Mouse (Mus musculus) thymus, adult 2 months (tissue): Measurements from ENCODE around the gene Efcab6. TPM values are rescaled to one million over a fixed set of nuclear protein-coding genes. Genes with fewer than 3 reads are reported as not detected.

ENCODE experiments used
- DNase-seq: peaks from one replicate; pipeline ENCODE4 v3.0.0; 2021
- H3K27ac ChIP-seq: fragments of 200-500 bp; 2 replicates; pipeline ENCODE4 v1.5.1; 2012; ENCODE audit warnings: low read length, control low read depth; ENCODE audit not compliant: control insufficient read depth, insufficient read depth
- H3K27me3 ChIP-seq: fragments of 200-500 bp; 2 replicates; pipeline ENCODE4 v1.6.1; 2012; ENCODE audit warnings: mild to moderate bottlenecking, low read length, moderate library complexity, mixed read lengths; ENCODE audit not compliant: control insufficient read depth, insufficient read depth
- H3K36me3 ChIP-seq: fragments of 200-500 bp; 2 replicates; pipeline ENCODE4 v1.6.1; 2012; ENCODE audit warnings: mild to moderate bottlenecking, low read length, moderate library complexity; ENCODE audit not compliant: control insufficient read depth, insufficient read depth
- H3K4me1 ChIP-seq: fragments of 200-500 bp; replicated peaks from 2 replicates; pipeline ENCODE4 v1.6.1; 2012; ENCODE audit warnings: low read length; ENCODE audit not compliant: control insufficient read depth, insufficient read depth
- H3K4me3 ChIP-seq: fragments of 200-500 bp; 2 replicates; pipeline ENCODE4 v1.5.1; 2012; ENCODE audit warnings: mild to moderate bottlenecking, low read length, control low read depth, moderate library complexity; ENCODE audit not compliant: control insufficient read depth, insufficient read depth
- CTCF ChIP-seq: fragments of 200-500 bp; IDR thresholded peaks from 2 replicates; pipeline ENCODE4 v1.5.1; 2012; ENCODE audit warnings: mild to moderate bottlenecking, control low read depth, low read length, moderate library complexity, borderline replicate concordance; ENCODE audit not compliant: control insufficient read depth, poor library complexity, insufficient read depth; ENCODE audit errors: extremely low read depth
- POLR2A ChIP-seq: fragments of 200-500 bp; IDR thresholded peaks from 2 replicates; pipeline ENCODE4 v1.6.1; 2012; ENCODE audit warnings: mild to moderate bottlenecking, low read length, control low read depth, moderate library complexity; ENCODE audit not compliant: control insufficient read depth, poor library complexity, insufficient read depth; ENCODE audit errors: extremely low read depth
- WGBS: fragments of 180-500 bp; shearing (Covaris S2); methylation state at CpG from one replicate; pipeline ENCODE4 v1.1.7; 2018; 5-methylcytosine and 5-hydroxymethylcytosine counted together
- polyA plus RNA-seq: library from polyadenylated mRNA; depleted of rRNA; stranded (reverse); fragments of >200 nt; gene quantifications from 2 replicates; pipeline ENCODE4 v1.2.3, GENCODE M21; 2012

The Efcab6 gene
- polyA plus RNA-seq, 1 experiment = 0.13 TPM

- no peak for DNase-seq
- Histone ChIP-seq H3K27ac (no peak overlapping the region), H3K4me1 (no peaks in the 10 kb centered on the region), H3K36me3 (no peaks in the 10 kb centered on the region), H3K4me3 (no peak overlapping the region), H3K27me3 (no peaks in the 10 kb centered on the region)
- WGBS = 94% methylated on average over 5 of the region's 5 CpGs
- TF ChIP-seq POLR2A = no peak
- TF ChIP-seq CTCF = no peak
These were observed 75.9 kb downstream of the Efcab6 start for GRCm38 (mm10) chr15:83989241-83989640.

- H3K4me1 ChIP-seq = no peaks in the 10 kb centered on the region
- 46% methylated on average over 7 of the region's 7 CpGs for WGBS
- H3K27me3 ChIP-seq = no peaks in the 10 kb centered on the region
- TF ChIP-seq CTCF (no peak), POLR2A (no peak)
- no peak overlapping the region for H3K27ac ChIP-seq
- no peak overlapping the region for H3K4me3 ChIP-seq
- no peak for DNase-seq
- no peaks in the 10 kb centered on the region for H3K36me3 ChIP-seq
These were observed 77.1 kb downstream of the Efcab6 start for GRCm38 (mm10) chr15:83988087-83988486.

- 73% methylated on average over 14 of the region's 14 CpGs for WGBS
- TF ChIP-seq POLR2A (no peak), CTCF (no peak)
- Histone ChIP-seq H3K4me3 (no peak overlapping the region), H3K36me3 (no peaks in the 10 kb centered on the region), H3K27ac (no peak overlapping the region), H3K4me1 (no peaks in the 10 kb centered on the region), H3K27me3 (no peaks in the 10 kb centered on the region)
- no peak for DNase-seq
These were observed 82.8 kb downstream of the Efcab6 start for GRCm38 (mm10) chr15:83982186-83982936.

- no peak for DNase-seq
- no peaks in the 10 kb centered on the region for H3K27me3 ChIP-seq
- no peak overlapping the region for H3K4me3 ChIP-seq
- WGBS = 49% methylated on average over 6 of the region's 6 CpGs
- TF ChIP-seq CTCF (no peak), POLR2A (no peak)
- no peaks in the 10 kb centered on the region for H3K36me3 ChIP-seq
- H3K4me1 ChIP-seq = no peaks in the 10 kb centered on the region
- no peak overlapping the region for H3K27ac ChIP-seq
These were observed 86.3 kb downstream of the Efcab6 start for GRCm38 (mm10) chr15:83978865-83979264.

- Histone ChIP-seq H3K4me1 (no peaks in the 10 kb centered on the region), H3K27ac (no peak overlapping the region), H3K27me3 (no peaks in the 10 kb centered on the region), H3K4me3 (no peak overlapping the region), H3K36me3 (no peaks in the 10 kb centered on the region)
- DNase-seq = no peak
- TF ChIP-seq CTCF (no peak), POLR2A (no peak)
- WGBS = 20% methylated on average over 5 of the region's 5 CpGs
These were observed 88.1 kb downstream of the Efcab6 start for GRCm38 (mm10) chr15:83977108-83977507.

- no peak for DNase-seq
- Histone ChIP-seq H3K27me3 (no peaks in the 10 kb centered on the region), H3K27ac (no peak overlapping the region), H3K4me1 (no peaks in the 10 kb centered on the region), H3K4me3 (no peak overlapping the region), H3K36me3 (no peaks in the 10 kb centered on the region)
- no peak for TF ChIP-seq POLR2A
- no peak for TF ChIP-seq CTCF
- WGBS = 81% methylated on average over 9 of the region's 9 CpGs
These were observed 93.0 kb downstream of the Efcab6 start for GRCm38 (mm10) chr15:83972206-83972605.
